Mouse (Mus musculus): ENCODE data around the gene Tap2.

GRCm38 (mm10) chr17:34260551-34260950 is 57.2 kb downstream of the Tap2 start:
- TF ChIP-seq CTCF (conservative IDR thresholded peaks at IDR 0.05; ENCODE audit: low read length) (no peak), NANOG (IDR thresholded peaks at IDR 0.05; ENCODE audit: borderline replicate concordance, low read length) (no peak)

All from E14TG2a.4 (cell line).